Mouse (Mus musculus) CH12.LX (cell line): Measurements from ENCODE around the gene Cep57l1. TPM values are rescaled to one million over a fixed set of nuclear protein-coding genes. Genes with fewer than 3 reads are reported as not detected.

Experiments used
- DNase-seq: peaks from one replicate; pipeline ENCODE4 v3.0.0-alpha.2; 2013; ENCODE audit errors: extremely low read depth
- H3K27ac ChIP-seq: 2 replicates; pipeline ENCODE4 v1.5.1; 2012; ENCODE audit warnings: low read depth, mild to moderate bottlenecking, control low read depth, moderate library complexity; ENCODE audit not compliant: insufficient read depth
- H3K27me3 ChIP-seq: replicated peaks from 2 replicates; pipeline ENCODE3; 2012; ENCODE audit warnings: inconsistent platforms
- H3K36me3 ChIP-seq, 2 experiments: replicated peaks in 1 of 2; 2 replicates each; pipeline versions ENCODE3 to v1.6.1; 2012; ENCODE audit warnings: inconsistent platforms in 1 of 2, low read length in 1 of 2, mild to moderate bottlenecking in 1 of 2, mixed read lengths in 1 of 2, moderate library complexity in 1 of 2; ENCODE audit not compliant: control insufficient read depth in 1 of 2, insufficient read depth in 1 of 2
- H3K4me1 ChIP-seq, 2 experiments: 2 replicates each; pipeline ENCODE4 v1.6.1; 2012; ENCODE audit warnings: inconsistent platforms in 1 of 2, moderate library complexity in 1 of 2; ENCODE audit not compliant: insufficient read depth in 2 of 2, control insufficient read depth in 1 of 2
- H3K4me2 ChIP-seq: 2 replicates; pipeline ENCODE4 v1.6.1; 2012; ENCODE audit warnings: low read depth, mild to moderate bottlenecking, control low read depth; ENCODE audit not compliant: poor library complexity, insufficient read depth, severe bottlenecking
- H3K4me3 ChIP-seq, 3 experiments: fragments of 150-350 bp in 1 of 3; sonication (generic) in 1 of 3; replicated peaks in 1 of 3; 2 replicates each; pipeline versions ENCODE3 to v1.5.1; 2011 to 2012; ENCODE audit warnings: low read depth in 2 of 3, low read length in 2 of 3, mild to moderate bottlenecking in 2 of 3, moderate library complexity in 2 of 3, control low read depth in 1 of 3, improper control_type of control experiment in 1 of 3, inconsistent platforms in 1 of 3, mixed read lengths in 1 of 3; ENCODE audit not compliant: poor library complexity in 1 of 3
- H3K79me2 ChIP-seq: replicated peaks from 2 replicates; pipeline ENCODE4 v1.6.1; 2012; ENCODE audit warnings: mild to moderate bottlenecking, moderate library complexity; ENCODE audit not compliant: control insufficient read depth, poor library complexity, insufficient read depth, severe bottlenecking; ENCODE audit errors: extremely low read depth
- H3K9ac ChIP-seq: 2 replicates; pipeline ENCODE4 v1.6.1; 2012; ENCODE audit warnings: low read depth, mild to moderate bottlenecking, control low read depth, moderate library complexity; ENCODE audit not compliant: insufficient read depth
- H3K9me3 ChIP-seq: replicated peaks from 2 replicates; pipeline ENCODE3; 2012; ENCODE audit warnings: low read length, inconsistent platforms, mixed read lengths
- CHD1 ChIP-seq: IDR thresholded peaks from 2 replicates; pipeline ENCODE4 v1.6.1; 2012; ENCODE audit warnings: low read depth, low read length, improper control_type of control experiment, inconsistent platforms
- E2F4 ChIP-seq: IDR thresholded peaks from 2 replicates; pipeline ENCODE4 v1.6.1; 2011; ENCODE audit warnings: low read depth, low read length, improper control_type of control experiment; ENCODE audit not compliant: insufficient replicate concordance
- ETS1 ChIP-seq: conservative IDR thresholded peaks from 2 replicates; pipeline ENCODE4 v1.6.1; 2012; ENCODE audit warnings: low read depth, mild to moderate bottlenecking, inconsistent platforms, low read length, improper control_type of control experiment, moderate library complexity
- GABPA ChIP-seq: IDR thresholded peaks from 2 replicates; pipeline ENCODE4 v1.6.1; 2012; ENCODE audit warnings: low read depth, low read length, improper control_type of control experiment, inconsistent platforms; ENCODE audit not compliant: insufficient replicate concordance
- JUND ChIP-seq: conservative IDR thresholded peaks from 2 replicates; pipeline ENCODE4 v1.6.1; 2011; ENCODE audit warnings: low read depth, low read length, improper control_type of control experiment
- MAFK ChIP-seq: IDR thresholded peaks from 2 replicates; pipeline ENCODE4 v1.6.1; 2011; ENCODE audit warnings: low read length, improper control_type of control experiment; ENCODE audit not compliant: insufficient replicate concordance
- MAZ ChIP-seq: IDR thresholded peaks from 2 replicates; pipeline ENCODE4 v1.6.1; 2012; ENCODE audit warnings: low read depth, mild to moderate bottlenecking, inconsistent platforms, low read length, improper control_type of control experiment, moderate library complexity
- MYC ChIP-seq: IDR thresholded peaks from 2 replicates; pipeline ENCODE4 v1.6.1; 2011; ENCODE audit warnings: low read depth, mild to moderate bottlenecking, improper control_type of control experiment, low read length
- NELFE ChIP-seq: IDR thresholded peaks from 2 replicates; pipeline ENCODE4 v1.6.1; 2011; ENCODE audit warnings: low read depth, low read length, improper control_type of control experiment
- PAX5 ChIP-seq: IDR thresholded peaks from 2 replicates; pipeline ENCODE4 v1.6.1; 2012; ENCODE audit warnings: low read length, inconsistent platforms, mixed read lengths
- POLR2A ChIP-seq: IDR thresholded peaks from 2 replicates; pipeline ENCODE4 v1.6.1; 2011; ENCODE audit warnings: low read depth, mild to moderate bottlenecking, improper control_type of control experiment, low read length
- POLR2AphosphoS2 ChIP-seq: IDR thresholded peaks from 2 replicates; pipeline ENCODE4 v1.6.1; 2011; ENCODE audit warnings: low read depth, low read length, improper control_type of control experiment
- RAD21 ChIP-seq: IDR thresholded peaks from 2 replicates; pipeline ENCODE4 v1.6.1; 2011; ENCODE audit warnings: low read depth, mild to moderate bottlenecking, low read length, improper control_type of control experiment, moderate library complexity
- RCOR1 ChIP-seq: conservative IDR thresholded peaks from 2 replicates; pipeline ENCODE4 v1.6.1; 2012; ENCODE audit warnings: low read depth, mild to moderate bottlenecking, inconsistent platforms, low read length, improper control_type of control experiment
- SIN3A ChIP-seq: IDR thresholded peaks from 2 replicates; pipeline ENCODE4 v1.6.1; 2012; ENCODE audit warnings: low read length, improper control_type of control experiment, inconsistent platforms
- TBP ChIP-seq: conservative IDR thresholded peaks from 2 replicates; pipeline ENCODE4 v1.6.1; 2011; ENCODE audit warnings: low read depth, low read length, improper control_type of control experiment
- TCF12 ChIP-seq: IDR thresholded peaks from 2 replicates; pipeline ENCODE4 v1.6.1; 2014; ENCODE audit warnings: low read depth, mild to moderate bottlenecking, inconsistent platforms, low read length, improper control_type of control experiment
- UBTF ChIP-seq: IDR thresholded peaks from 2 replicates; pipeline ENCODE4 v1.6.1; 2012; ENCODE audit warnings: low read depth, mild to moderate bottlenecking, inconsistent platforms, low read length, improper control_type of control experiment, moderate library complexity
- USF1 ChIP-seq: IDR thresholded peaks from 2 replicates; pipeline ENCODE4 v1.6.1; 2014; ENCODE audit warnings: low read depth, mild to moderate bottlenecking, inconsistent platforms, low read length, improper control_type of control experiment
- ZMIZ1 ChIP-seq: IDR thresholded peaks from 2 replicates; pipeline ENCODE4 v1.6.1; 2012; ENCODE audit warnings: low read depth, mild to moderate bottlenecking, inconsistent platforms, low read length, improper control_type of control experiment
- dilution Hi-C: fragments of 300-500 bp; cut with MboI; formaldehyde crosslinking; loops from 2 replicates; pipeline ENCODE4 v1.14.3; 2020; ENCODE audit warnings: low sequenced_read_pairs; ENCODE audit not compliant: extremely low pct_unique_long_range_greater_than_20kb, extremely low pct_ligation_motif_present
- in situ Hi-C: fragments of 300-500 bp; cut with MboI; formaldehyde crosslinking; loops from 3 replicates; pipeline ENCODE4 v1.14.3; 2019; ENCODE audit warnings: low sequenced_read_pairs, low pct_ligation_motif_present, low pct_unique_long_range_greater_than_20kb, mixed read lengths
- polyA plus RNA-seq: library from polyadenylated mRNA; unstranded; fragments of >175 nt; gene quantifications from 2 replicates; pipeline ENCODE4 v1.2.1, GENCODE M21; 2012; ENCODE audit warnings: low read depth; ENCODE audit not compliant: insufficient read length
- total RNA-seq, 2 experiments: library from RNA; depleted of rRNA; stranded (reverse); fragments of 300-350 nt in 1 of 2; fragments of >200 nt in 1 of 2; gene quantifications; 2 replicates each; pipeline ENCODE4 v1.2.3; 2012 to 2014

The Cep57l1 gene
- total and polyA plus RNA-seq, 3 experiments: 14.1 to 28.1 (median 19.4) TPM

DNA sequence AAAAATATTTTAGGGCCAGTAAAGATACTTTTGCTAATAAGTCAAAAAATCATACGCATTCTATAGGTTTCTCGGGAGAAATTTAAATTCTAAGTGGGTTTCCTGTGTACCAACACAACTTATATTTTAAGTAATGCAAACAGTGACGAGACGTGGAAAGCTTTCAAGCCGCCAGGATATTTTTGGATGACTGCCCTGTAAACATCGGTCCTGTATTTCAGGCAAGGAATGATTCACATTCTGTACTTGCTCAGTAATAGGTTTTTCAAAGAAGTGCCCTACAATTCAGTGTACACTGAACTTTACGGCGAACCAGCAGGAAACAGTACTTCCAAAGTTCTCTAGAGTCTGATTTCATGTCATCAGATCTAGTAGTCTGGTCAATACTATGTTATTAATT lies 98.9 kb downstream of the Cep57l1 start:
- H3K36me3 ChIP-seq: peaks cover 0 to 4% of the 10 kb centered on the region in 2 experiments
- no peak overlapping the region for H3K4me3 ChIP-seq
- H3K4me1 ChIP-seq: peaks cover 0 to 13% of the 10 kb centered on the region in 2 experiments; a peak in 2 of 4 replicates
- no peaks in the 10 kb centered on the region for H3K27me3 ChIP-seq
- H3K9me3 ChIP-seq: no peaks in the 10 kb centered on the region
- H3K27ac ChIP-seq: no peak overlapping the region
- no peak overlapping the region for H3K9ac ChIP-seq
- no peak for DNase-seq
- TF ChIP-seq UBTF (no peak), MAFK (no peak), NELFE (no peak), RAD21 (no peak), CHD1 (no peak), ZMIZ1 (no peak), TCF12 (no peak), USF1 (no peak), RCOR1 (no peak), MAZ (no peak), JUND (no peak), POLR2AphosphoS2 (no peak), SIN3A (no peak), TBP (no peak), GABPA (no peak)
- TF ChIP-seq, all 38 proteins: peak for 0
- in situ Hi-C loops (loop anchor here (25.0 kb wide), 1 partner anchor 302 kb away; the partner anchor contains the start of gene Armc2), dilution Hi-C loops (no loop called here)
- no peaks in the 10 kb centered on the region for H3K79me2 ChIP-seq
- no peak overlapping the region for H3K4me2 ChIP-seq

GRCm38 (mm10) chr10:41709341-41709740 lies 100.3 kb downstream of the Cep57l1 start:
- no peaks in the 10 kb centered on the region for H3K27me3 ChIP-seq
- H3K4me2 ChIP-seq: no peak overlapping the region
- no peak overlapping the region for H3K4me3 ChIP-seq
- in situ Hi-C loops: loop anchor here (25.0 kb wide), 1 partner anchor 303 kb away; the partner anchor contains the start of gene Armc2
- no peak for DNase-seq
- no peaks in the 10 kb centered on the region for H3K79me2 ChIP-seq
- H3K4me1 ChIP-seq: peaks cover 0 to 13% of the 10 kb centered on the region in 2 experiments; a peak in 2 of 4 replicates
- H3K9me3 ChIP-seq: no peaks in the 10 kb centered on the region
- H3K9ac ChIP-seq: no peak overlapping the region
- no peaks in the 10 kb centered on the region for H3K36me3 ChIP-seq
- no peak overlapping the region for H3K27ac ChIP-seq
- dilution Hi-C loops: no loop called here
- TF ChIP-seq PAX5: no peak
- no peak for TF ChIP-seq RAD21
- TF ChIP-seq JUND: no peak
- no peak for TF ChIP-seq MYC
- no peak for TF ChIP-seq E2F4
- no peak for TF ChIP-seq ETS1
- TF ChIP-seq POLR2AphosphoS2: no peak
- no peak for TF ChIP-seq POLR2A
- no peak for TF ChIP-seq RCOR1
